Mouse (Mus musculus): ENCODE measurements around the gene Serinc5.

Serinc5 gene

DNA sequence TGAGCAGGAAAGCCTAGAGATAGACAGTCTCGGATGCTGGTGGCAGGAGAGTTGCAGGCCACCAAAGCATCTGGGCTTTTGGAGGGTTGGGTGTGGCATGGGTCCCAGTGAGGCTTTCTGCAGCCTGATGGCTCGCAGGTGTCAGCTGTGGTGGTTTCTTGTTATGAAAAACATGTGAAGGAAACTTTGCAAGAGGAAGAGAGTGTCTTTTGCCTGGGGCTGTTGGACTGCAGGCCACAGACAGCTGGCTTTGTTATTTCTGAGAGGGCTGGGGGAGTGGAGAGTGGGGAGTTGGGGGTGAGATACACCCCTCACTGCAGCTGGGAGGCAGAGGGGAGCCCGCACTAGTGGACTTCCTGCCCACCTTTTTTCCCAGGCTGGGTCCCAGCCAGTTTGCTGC lies 127.9 kb downstream of the Serinc5 start:
- DNase-seq (ENCODE audit: extremely low read depth, insufficient read length, low spot score) = no peak

GRCm38 (mm10) chr13:92739858-92740257 lies 129.0 kb downstream of the Serinc5 start:
- DNase-seq (ENCODE audit: extremely low read depth, insufficient read length, low spot score) = no peak

DNA sequence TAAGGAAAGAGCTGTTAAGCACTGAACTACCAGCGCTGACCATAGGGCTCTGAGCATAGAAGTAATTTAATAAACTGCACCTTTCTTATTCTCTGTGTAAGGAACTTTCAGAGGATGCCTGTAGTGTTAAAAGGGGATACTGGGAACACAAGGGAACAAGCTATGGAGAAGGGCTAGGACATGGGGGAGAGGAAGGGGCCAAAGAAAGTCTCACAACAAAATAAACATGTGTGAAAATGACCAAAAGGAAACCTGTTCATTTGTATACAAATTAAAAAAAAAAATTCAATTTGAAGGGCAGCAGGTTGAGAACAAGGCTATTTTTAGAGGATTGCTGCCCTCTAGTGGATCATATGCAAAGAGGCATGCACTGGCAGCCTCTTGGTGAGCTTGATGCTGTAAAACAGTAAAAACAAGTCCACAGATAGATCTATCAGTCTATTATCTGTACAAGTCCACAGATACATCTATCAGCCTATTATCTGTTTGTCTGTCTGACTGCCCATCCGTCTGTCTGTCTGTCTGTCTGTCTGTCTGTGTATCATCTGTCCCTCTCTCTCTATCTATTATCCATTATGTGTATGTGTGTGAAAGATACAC lies 129.9 kb downstream of the Serinc5 start:
- no peak for DNase-seq (ENCODE audit: extremely low read depth, insufficient read length, low spot score)

DNA sequence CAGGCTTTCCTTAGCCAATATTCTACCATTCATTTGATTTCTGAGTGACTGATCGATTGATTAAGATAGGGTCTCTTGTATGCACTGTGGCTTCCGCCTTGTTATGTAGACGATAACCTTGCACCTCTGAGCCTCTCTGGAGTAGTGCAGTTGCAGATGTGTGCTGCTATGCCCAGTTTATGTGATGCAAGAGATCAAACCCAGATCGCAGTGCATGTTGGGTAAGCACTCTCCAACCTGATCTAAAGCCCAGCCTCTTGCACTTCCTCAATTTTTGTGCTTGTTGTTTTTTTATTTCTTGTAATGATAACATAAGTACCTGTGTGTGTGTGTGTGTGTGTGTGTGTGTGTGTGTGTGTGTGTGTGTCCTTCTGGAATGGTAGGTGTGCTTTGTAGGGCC lies 132.0 kb downstream of the Serinc5 start:
- DNase-seq (ENCODE audit: extremely low read depth, insufficient read length, low spot score) = no peak

- no peak for DNase-seq (ENCODE audit: extremely low read depth, insufficient read length, low spot score)
Measured at GRCm38 (mm10) chr13:92743337-92743736, 132.4 kb downstream of the Serinc5 start.

- peak; percentile 35 for DNase-seq (ENCODE audit: extremely low read depth, insufficient read length, low spot score)
Measured at GRCm38 (mm10) chr13:92750976-92751518, 140.2 kb downstream of the Serinc5 start.

- peak; percentile 78 for DNase-seq (ENCODE audit: extremely low read depth, insufficient read length, low spot score)
Measured at GRCm38 (mm10) chr13:92751726-92752565, 141.1 kb downstream of the Serinc5 start.

- no peak for DNase-seq (ENCODE audit: extremely low read depth, insufficient read length, low spot score)
Measured at GRCm38 (mm10) chr13:92753676-92754075, 142.8 kb downstream of the Serinc5 start.

DNA sequence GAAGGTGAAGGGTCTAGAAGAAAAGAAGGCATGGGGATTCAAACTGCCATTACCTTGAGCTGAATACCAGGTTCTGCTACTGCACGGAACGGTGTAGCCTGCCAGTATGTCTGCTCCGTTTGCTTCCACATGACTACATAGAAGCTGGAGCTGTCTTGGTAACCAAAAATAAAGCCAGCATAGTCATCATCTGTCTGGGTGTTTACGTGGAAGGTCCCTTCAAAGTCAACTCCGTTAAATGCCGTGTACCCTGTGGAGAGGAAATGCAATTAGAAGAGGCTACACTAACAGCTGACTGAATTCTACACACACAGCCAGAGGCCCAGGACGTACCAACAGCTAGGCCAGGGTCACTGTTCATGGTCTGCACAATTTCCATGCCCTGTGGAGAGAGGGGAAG lies 144.1 kb downstream of the Serinc5 start:
- no peak for DNase-seq (ENCODE audit: extremely low read depth, insufficient read length, low spot score)

- DNase-seq (ENCODE audit: extremely low read depth, insufficient read length, low spot score) = no peak
Measured at GRCm38 (mm10) chr13:92757972-92758585, 147.2 kb downstream of the Serinc5 start.

- DNase-seq (ENCODE audit: extremely low read depth, insufficient read length, low spot score) = no peak
Measured at GRCm38 (mm10) chr13:92759096-92759495, 148.2 kb downstream of the Serinc5 start.

DNA sequence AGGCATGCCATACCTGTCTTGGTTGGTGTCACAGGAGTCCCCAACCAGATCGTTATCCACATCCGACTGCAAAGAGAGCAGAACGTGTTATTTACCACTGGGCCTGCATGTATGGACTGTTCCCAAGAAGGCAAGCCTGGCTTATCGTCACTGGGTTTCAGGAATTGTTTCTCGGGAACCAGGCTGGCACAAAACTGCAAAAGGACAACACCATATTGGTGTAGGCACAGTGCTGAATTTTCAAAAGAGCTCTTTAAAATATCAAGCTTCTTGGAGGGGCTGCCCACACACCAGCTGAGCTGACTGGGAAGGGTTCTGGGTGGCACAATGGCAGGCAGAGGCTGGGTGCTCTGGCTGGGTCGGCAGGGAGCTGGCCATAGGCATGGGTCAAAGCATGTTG lies 149.6 kb downstream of the Serinc5 start:
- no peak for DNase-seq (ENCODE audit: extremely low read depth, insufficient read length, low spot score)

All from 3134 (cell line).